Mouse (Mus musculus) myocyte (in vitro differentiated cells): ENCODE measurements around the gene Tmem62.
A peak's percentile ranks its signal among the peaks of the same experiment; 100 is the strongest.

Experiments
- CEBPB ChIP-seq: IDR thresholded peaks from 2 replicates; pipeline ENCODE4 v1.6.1; 2011; ENCODE audit warnings: mild to moderate bottlenecking, moderate library complexity; ENCODE audit not compliant: poor library complexity, insufficient read depth, severe bottlenecking
- E2F4 ChIP-seq: IDR thresholded peaks from one replicate; pipeline ENCODE4 v1.6.1; 2011; ENCODE audit warnings: mild to moderate bottlenecking, control low read depth, moderate library complexity; ENCODE audit not compliant: insufficient read depth
- POLR2A ChIP-seq: IDR thresholded peaks from one replicate; pipeline ENCODE4 v1.6.1; 2011; ENCODE audit warnings: low read depth, mild to moderate bottlenecking, control low read depth, moderate library complexity; ENCODE audit not compliant: insufficient read length
- REST ChIP-seq: IDR thresholded peaks from one replicate; pipeline ENCODE4 v1.6.1; 2011; ENCODE audit warnings: mild to moderate bottlenecking, control low read depth, moderate library complexity; ENCODE audit not compliant: insufficient read depth, insufficient read length
- TCF3 ChIP-seq: IDR thresholded peaks from one replicate; pipeline ENCODE4 v1.6.1; 2011; ENCODE audit warnings: low read depth, control low read depth; ENCODE audit not compliant: insufficient read length

- TF ChIP-seq E2F4 (no peak), TCF3 (no peak), POLR2A (peak; percentile 87), CEBPB (no peak), REST (no peak)
Observed at GRCm38 (mm10) chr2:120970559-120971080, 6.2 kb upstream of the Tmem62 start, which contains the start of gene Ubr1.
